Mouse (Mus musculus) limb, embryonic 13.5 days (tissue): Measurements from ENCODE around the gene Laptm5. TPM values are rescaled to one million over a fixed set of nuclear protein-coding genes. Genes with fewer than 3 reads are reported as not detected.

Experiments used
- ATAC-seq: fragments of 200-750 bp; cut with Nextera tagmentation; 2 replicates; pipeline ENCODE4 v1.8.0; 2017; ENCODE audit warnings: low read depth, moderate number of reproducible peaks, moderate TSS enrichment; ENCODE audit not compliant: low FRiP score
- H3K27ac ChIP-seq: fragments of 300-500 bp; sonication (generic); 2 replicates; pipeline ENCODE4 v1.5.1; 2015; ENCODE audit warnings: inconsistent platforms, mild to moderate bottlenecking, moderate library complexity
- H3K27me3 ChIP-seq: fragments of 300-500 bp; sonication (generic); 2 replicates; pipeline ENCODE4 v1.6.1; 2015; ENCODE audit warnings: mild to moderate bottlenecking, inconsistent platforms
- H3K36me3 ChIP-seq: fragments of 300-500 bp; sonication (generic); 2 replicates; pipeline ENCODE4 v1.6.1; 2015; ENCODE audit warnings: inconsistent platforms, mild to moderate bottlenecking, moderate library complexity
- H3K4me1 ChIP-seq: fragments of 300-500 bp; sonication (generic); 2 replicates; pipeline ENCODE4 v1.6.1; 2015; ENCODE audit warnings: inconsistent platforms
- H3K4me2 ChIP-seq: fragments of 300-500 bp; sonication (generic); replicated peaks from 2 replicates; pipeline ENCODE4 v1.6.1; 2015; ENCODE audit warnings: inconsistent platforms, mild to moderate bottlenecking, moderate library complexity
- H3K4me3 ChIP-seq: fragments of 300-500 bp; sonication (generic); 2 replicates; pipeline ENCODE4 v1.5.1; 2015; ENCODE audit warnings: moderate library complexity, mild to moderate bottlenecking, inconsistent platforms
- H3K9ac ChIP-seq: fragments of 300-500 bp; sonication (generic); 2 replicates; pipeline ENCODE4 v1.6.1; 2015; ENCODE audit warnings: mild to moderate bottlenecking, inconsistent platforms
- H3K9me3 ChIP-seq: fragments of 300-500 bp; sonication (generic); 2 replicates; pipeline ENCODE4 v1.6.1; 2016; ENCODE audit warnings: inconsistent platforms
- WGBS: fragments of 180-500 bp; shearing (Covaris S2); methylation state at CpG from one replicate; pipeline ENCODE4 v1.1.7; 2015; 5-methylcytosine and 5-hydroxymethylcytosine counted together
- polyA plus RNA-seq: library from polyadenylated mRNA; unstranded; fragments of >200 nt; fragmentation: Nextera tagmentation; extraction: Ambion mirVana; gene quantifications from 2 replicates; pipeline ENCODE4 v1.2.1, GENCODE M21; 2015

Gene Laptm5
- polyA plus RNA-seq, 1 experiment from 2014 or later, result 35.9 TPM

- peaks cover 29% of the 10 kb centered on the region for H3K4me1 ChIP-seq
- no peak overlapping the region for H3K27ac ChIP-seq
- H3K9me3 ChIP-seq, result no peaks in the 10 kb centered on the region
- peaks cover 6% of the 10 kb centered on the region for H3K27me3 ChIP-seq
- WGBS, result 75% methylated on average over 15 of the region's 15 CpGs
- H3K36me3 ChIP-seq, result no peaks in the 10 kb centered on the region
- ATAC-seq, result no peak
- H3K4me3 ChIP-seq, result no peak overlapping the region
- H3K9ac ChIP-seq, result no peak overlapping the region
- no peak overlapping the region for H3K4me2 ChIP-seq
Observed at GRCm38 (mm10) chr4:130882762-130883161, 30.2 kb upstream of the Laptm5 start.

DNA sequence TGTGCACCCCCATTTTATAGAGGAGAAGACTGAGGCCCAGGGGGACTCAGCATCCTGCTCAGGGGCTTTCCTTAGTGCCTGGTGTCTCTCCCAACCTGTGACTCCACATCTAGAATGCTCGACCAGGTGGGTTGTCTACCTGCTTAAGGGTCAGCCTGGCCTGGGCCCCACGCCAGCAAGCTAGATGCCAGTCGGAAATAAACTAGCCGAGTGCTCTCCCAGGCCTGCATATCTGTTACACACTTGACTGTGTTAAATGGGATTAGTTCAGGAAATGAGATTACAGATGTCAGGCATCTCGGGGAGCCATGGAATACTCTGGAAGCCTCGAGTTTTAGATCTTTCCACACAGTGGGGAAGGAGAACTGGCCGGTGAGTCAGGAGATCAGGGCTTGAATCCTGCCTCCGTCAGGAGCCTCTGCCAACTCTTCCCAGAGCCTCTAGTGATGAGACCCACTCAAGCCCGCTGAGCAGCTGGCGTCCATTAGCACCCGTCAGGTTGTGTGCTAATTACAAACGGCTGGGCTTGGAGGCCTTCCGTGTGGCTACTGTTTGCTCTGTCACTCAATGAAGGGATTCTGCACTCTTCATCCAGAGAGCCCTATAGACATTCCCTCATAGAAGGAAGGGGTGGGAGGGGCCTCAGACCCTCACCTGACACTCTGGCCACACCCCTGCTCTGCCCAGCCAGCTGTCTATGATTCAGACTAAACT lies 28.9 kb upstream of the Laptm5 start:
- no peak overlapping the region for H3K9ac ChIP-seq
- 26% methylated on average over 13 of the region's 13 CpGs for WGBS
- H3K4me3 ChIP-seq, result no peak overlapping the region
- H3K4me2 ChIP-seq, result no peak overlapping the region
- H3K9me3 ChIP-seq, result no peaks in the 10 kb centered on the region
- H3K27ac ChIP-seq, result no peak overlapping the region
- H3K27me3 ChIP-seq, result peaks cover 9% of the 10 kb centered on the region
- H3K4me1 ChIP-seq, result peaks cover 19% of the 10 kb centered on the region
- no peaks in the 10 kb centered on the region for H3K36me3 ChIP-seq
- no peak for ATAC-seq

DNA sequence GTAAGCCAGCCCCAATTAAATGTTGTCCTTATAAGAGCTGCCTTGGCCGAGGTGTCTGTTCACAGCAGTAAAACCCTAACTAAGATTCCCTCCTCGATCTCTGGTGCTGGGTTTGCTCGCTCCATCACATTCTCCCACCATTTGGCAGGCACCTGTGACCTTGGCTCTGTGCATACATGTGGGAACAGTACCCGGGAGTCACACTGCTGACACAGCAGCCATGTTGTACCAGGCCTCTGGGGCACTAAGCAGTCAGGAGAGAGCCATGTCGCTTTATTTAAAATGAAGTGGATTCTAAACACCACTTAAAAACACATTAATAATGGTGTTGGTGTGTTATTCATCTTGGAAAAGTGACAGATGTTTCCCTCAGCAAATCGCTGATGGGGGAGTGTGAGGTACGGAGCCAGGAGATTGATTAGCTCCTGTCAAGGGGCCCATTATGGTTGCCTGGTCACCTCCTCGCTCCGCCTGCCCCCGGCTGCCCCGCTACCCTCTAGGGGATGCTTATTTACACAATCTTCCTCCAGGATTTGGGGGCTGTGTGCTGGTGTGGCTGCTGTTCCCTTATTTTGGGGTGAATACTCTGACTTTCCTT lies 25.7 kb upstream of the Laptm5 start:
- no peaks in the 10 kb centered on the region for H3K36me3 ChIP-seq
- H3K4me2 ChIP-seq, result no peak overlapping the region
- no peak overlapping the region for H3K4me3 ChIP-seq
- ATAC-seq, result no peak
- WGBS, result 27% methylated on average over 11 of the region's 11 CpGs
- peaks cover 9% of the 10 kb centered on the region for H3K27me3 ChIP-seq
- no peaks in the 10 kb centered on the region for H3K9me3 ChIP-seq
- H3K4me1 ChIP-seq, result peaks cover 15% of the 10 kb centered on the region
- no peak overlapping the region for H3K9ac ChIP-seq
- no peak overlapping the region for H3K27ac ChIP-seq

DNA sequence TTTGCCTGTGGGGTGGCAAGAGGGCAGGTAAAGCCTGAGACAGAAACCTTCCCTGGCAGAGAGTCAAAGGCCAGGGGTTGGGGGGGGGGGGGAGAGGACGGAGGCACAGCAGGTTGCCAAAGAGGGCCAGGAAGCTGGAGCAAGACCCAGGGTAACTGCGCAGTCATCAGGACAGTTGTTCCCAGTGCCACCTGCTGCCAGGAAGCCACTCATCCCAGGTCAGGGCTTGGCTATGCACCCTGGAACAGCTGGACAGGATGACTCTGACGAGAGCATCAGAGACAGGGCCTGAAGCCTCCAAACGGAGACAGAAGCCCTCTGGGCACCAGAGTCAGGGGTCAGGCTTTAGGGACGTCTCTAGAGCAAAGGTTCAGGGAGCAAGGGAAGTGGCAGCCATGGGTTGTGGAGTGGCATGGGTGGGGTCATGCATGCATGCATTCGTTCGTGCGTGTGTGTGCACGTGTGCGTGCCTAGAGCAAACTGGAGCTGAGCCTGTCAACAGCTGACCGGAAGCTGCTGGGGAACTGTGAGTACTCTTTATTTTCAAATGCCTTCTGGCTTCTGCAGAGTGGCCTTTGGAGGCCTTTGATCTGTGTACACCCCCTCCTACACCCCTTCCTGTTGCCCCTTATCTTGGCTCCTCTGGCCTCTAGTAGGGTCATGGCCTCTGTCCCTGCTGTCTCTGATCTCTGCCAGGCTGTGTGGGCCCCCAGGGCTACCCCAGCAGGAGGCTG lies 23.0 kb upstream of the Laptm5 start:
- H3K27ac ChIP-seq, result no peak overlapping the region
- H3K9me3 ChIP-seq, result no peaks in the 10 kb centered on the region
- no peak overlapping the region for H3K4me2 ChIP-seq
- H3K4me3 ChIP-seq, result no peak overlapping the region
- no peaks in the 10 kb centered on the region for H3K36me3 ChIP-seq
- WGBS, result 34% methylated on average over 11 of the region's 11 CpGs
- H3K4me1 ChIP-seq, result peaks cover 5% of the 10 kb centered on the region; the same call in 1 of the 2 replicates
- 0 out of 2 replicates have a peak overlapping the region, but pooled peaks have one; percentile 31 for H3K9ac ChIP-seq
- H3K27me3 ChIP-seq, result 0 out of 2 replicates have a peak, but pooled peaks cover 6% of the 10 kb centered on the region
- ATAC-seq, result no peak

DNA sequence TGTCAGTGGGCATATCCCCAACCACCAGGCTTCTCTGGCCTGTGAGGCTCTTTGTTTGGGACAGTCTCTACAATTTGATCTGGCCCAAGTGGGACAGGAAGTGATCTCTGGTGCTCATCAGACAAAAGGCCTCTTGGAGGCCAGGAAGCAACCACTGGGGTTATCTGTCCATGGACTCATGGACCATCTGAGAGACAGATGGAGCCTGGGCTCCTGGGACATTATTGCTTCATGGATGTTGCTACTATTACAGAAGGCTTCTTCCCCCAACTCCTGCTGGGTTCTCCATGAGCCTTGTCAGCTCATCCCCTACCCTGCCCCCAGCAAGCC lies 22.4 kb upstream of the Laptm5 start:
- no peak overlapping the region for H3K4me3 ChIP-seq
- no peaks in the 10 kb centered on the region for H3K9me3 ChIP-seq
- peaks cover 5% of the 10 kb centered on the region; the same call in 1 of the 2 replicates for H3K4me1 ChIP-seq
- peak overlapping the region; percentile 31; the same call in 1 of the 2 replicates for H3K9ac ChIP-seq
- H3K27me3 ChIP-seq, result 0 out of 2 replicates have a peak, but pooled peaks cover 6% of the 10 kb centered on the region
- no peak overlapping the region for H3K4me2 ChIP-seq
- no peak for ATAC-seq
- H3K36me3 ChIP-seq, result no peaks in the 10 kb centered on the region
- no peak overlapping the region for H3K27ac ChIP-seq

DNA sequence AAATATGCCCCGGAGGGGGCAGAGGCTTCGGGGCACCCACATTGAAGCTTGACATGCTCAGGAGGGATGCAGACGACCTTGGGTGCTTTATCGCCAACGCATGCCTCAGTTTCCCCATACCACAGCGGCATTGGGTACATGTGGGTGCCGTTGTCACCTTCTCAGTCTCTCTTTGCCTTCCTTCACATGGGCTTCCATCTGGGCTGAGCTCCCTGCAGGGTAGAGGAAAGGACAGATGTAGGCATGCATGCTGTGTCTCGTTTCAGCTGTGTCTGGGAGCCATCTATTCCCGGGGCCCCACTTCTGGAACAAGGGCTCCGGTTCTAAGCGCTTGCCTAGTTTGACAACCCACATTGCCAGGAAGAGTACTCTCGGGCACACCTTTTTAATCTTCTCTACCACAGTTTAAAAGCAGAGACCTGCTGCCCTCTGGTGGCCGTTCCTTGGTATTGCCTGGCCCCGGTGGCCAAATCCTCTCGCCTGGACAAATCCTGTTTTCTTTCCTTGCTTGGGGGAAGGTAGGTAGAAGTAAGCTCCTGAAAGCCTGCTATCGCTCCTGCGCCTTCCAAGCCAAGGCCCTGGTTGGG lies 20.8 kb upstream of the Laptm5 start:
- peak; percentile 30; the same call in 1 of the 2 replicates for ATAC-seq
- H3K4me2 ChIP-seq, result no peak overlapping the region
- H3K27me3 ChIP-seq, result 0 out of 2 replicates have a peak, but pooled peaks cover 6% of the 10 kb centered on the region
- no peak overlapping the region for H3K4me3 ChIP-seq
- no peaks in the 10 kb centered on the region for H3K36me3 ChIP-seq
- peaks cover 5% of the 10 kb centered on the region; the same call in 1 of the 2 replicates for H3K4me1 ChIP-seq
- H3K9me3 ChIP-seq, result no peaks in the 10 kb centered on the region
- WGBS, result 37% methylated on average over 17 of the region's 17 CpGs
- H3K27ac ChIP-seq, result no peak overlapping the region
- no peak overlapping the region for H3K9ac ChIP-seq

DNA sequence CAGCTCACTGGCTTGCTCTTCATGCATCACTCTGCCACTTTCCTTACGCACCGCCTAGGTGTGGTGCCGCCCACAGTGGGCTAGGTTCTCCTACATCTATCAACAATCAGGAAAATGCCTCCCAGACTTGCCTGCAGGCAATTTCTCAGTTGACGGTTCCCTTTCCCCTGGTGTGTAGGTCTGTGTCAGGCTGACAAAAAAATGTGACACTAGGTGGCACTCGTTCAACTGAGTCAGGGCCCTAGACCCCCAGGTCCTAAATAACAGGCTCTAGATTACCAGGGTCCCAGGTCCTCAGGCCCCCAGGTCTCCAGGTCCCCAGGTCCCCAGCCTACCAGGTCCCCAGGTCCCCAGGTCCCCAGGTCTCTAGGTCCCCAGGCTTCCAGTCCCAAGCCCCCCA lies 19.2 kb upstream of the Laptm5 start:
- Histone ChIP-seq H3K4me2 (no peak overlapping the region), H3K4me3 (no peak overlapping the region), H3K4me1 (peaks cover 11% of the 10 kb centered on the region), H3K9ac (no peak overlapping the region), H3K36me3 (no peaks in the 10 kb centered on the region), H3K9me3 (no peaks in the 10 kb centered on the region), H3K27me3 (no peaks in the 10 kb centered on the region), H3K27ac (no peak overlapping the region)
- WGBS, result 57% methylated on average over 5 of the region's 5 CpGs
- no peak for ATAC-seq

- no peaks in the 10 kb centered on the region for H3K9me3 ChIP-seq
- no peak overlapping the region for H3K27ac ChIP-seq
- H3K4me2 ChIP-seq, result no peak overlapping the region
- H3K4me3 ChIP-seq, result no peak overlapping the region
- H3K9ac ChIP-seq, result no peak overlapping the region
- no peaks in the 10 kb centered on the region for H3K27me3 ChIP-seq
- 87% methylated on average over 6 of the region's 6 CpGs for WGBS
- no peaks in the 10 kb centered on the region for H3K36me3 ChIP-seq
- ATAC-seq, result no peak
- peaks cover 18% of the 10 kb centered on the region for H3K4me1 ChIP-seq
Observed at GRCm38 (mm10) chr4:130895701-130896100, 17.2 kb upstream of the Laptm5 start.

- peaks cover 24% of the 10 kb centered on the region for H3K4me1 ChIP-seq
- H3K27ac ChIP-seq, result no peak overlapping the region
- 68% methylated on average over 2 of the region's 2 CpGs for WGBS
- H3K4me2 ChIP-seq, result no peak overlapping the region
- no peaks in the 10 kb centered on the region for H3K9me3 ChIP-seq
- H3K27me3 ChIP-seq, result no peaks in the 10 kb centered on the region
- H3K4me3 ChIP-seq, result no peak overlapping the region
- H3K9ac ChIP-seq, result no peak overlapping the region
- ATAC-seq, result no peak
- no peaks in the 10 kb centered on the region for H3K36me3 ChIP-seq
Observed at GRCm38 (mm10) chr4:130896372-130896771, 16.6 kb upstream of the Laptm5 start.

GRCm38 (mm10) chr4:130899383-130899781 lies 13.5 kb upstream of the Laptm5 start:
- Histone ChIP-seq H3K9ac (no peak overlapping the region), H3K4me1 (peaks cover 33% of the 10 kb centered on the region), H3K4me3 (no peak overlapping the region), H3K36me3 (no peaks in the 10 kb centered on the region), H3K27me3 (no peaks in the 10 kb centered on the region), H3K4me2 (no peak overlapping the region), H3K27ac (no peak overlapping the region), H3K9me3 (no peaks in the 10 kb centered on the region)
- WGBS, result 68% methylated on average over 2 of the region's 3 CpGs
- ATAC-seq, result no peak

DNA sequence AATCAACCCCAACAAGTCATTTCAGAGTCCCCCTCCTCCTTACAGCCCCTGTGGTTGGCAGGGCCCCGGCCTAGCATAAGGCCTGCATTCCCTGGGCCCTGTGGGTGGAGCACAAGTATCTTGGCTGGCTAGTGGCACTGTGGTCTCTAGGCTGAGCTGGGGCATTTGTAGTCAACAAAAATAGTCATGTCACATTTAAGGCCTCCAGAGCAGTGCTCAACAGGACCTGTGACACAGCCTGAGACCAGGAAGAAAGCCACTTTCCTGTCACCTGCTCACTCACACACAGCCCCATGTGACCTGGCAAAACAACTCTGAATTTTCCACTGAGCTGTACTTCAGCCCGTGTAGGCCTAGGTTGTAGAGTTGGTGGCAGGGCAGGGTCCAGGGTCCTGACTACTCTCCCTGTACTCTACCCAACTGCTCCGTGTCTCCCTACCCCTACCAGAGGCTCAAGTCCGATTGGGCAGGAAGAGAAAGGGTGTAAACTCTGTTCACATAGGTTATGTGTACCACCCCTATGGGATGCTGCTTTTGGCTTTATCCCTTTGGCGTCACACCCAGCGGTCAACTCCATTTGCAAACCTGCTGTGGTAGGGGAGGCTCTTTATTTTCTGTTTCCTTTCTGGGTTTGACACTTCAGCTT lies 13.0 kb upstream of the Laptm5 start:
- no peak for ATAC-seq
- no peaks in the 10 kb centered on the region for H3K27me3 ChIP-seq
- no peaks in the 10 kb centered on the region for H3K36me3 ChIP-seq
- 69% methylated on average over 6 of the region's 6 CpGs for WGBS
- peaks cover 38% of the 10 kb centered on the region for H3K4me1 ChIP-seq
- H3K9me3 ChIP-seq, result no peaks in the 10 kb centered on the region
- no peak overlapping the region for H3K9ac ChIP-seq
- no peak overlapping the region for H3K4me3 ChIP-seq
- no peak overlapping the region for H3K4me2 ChIP-seq
- H3K27ac ChIP-seq, result no peak overlapping the region

DNA sequence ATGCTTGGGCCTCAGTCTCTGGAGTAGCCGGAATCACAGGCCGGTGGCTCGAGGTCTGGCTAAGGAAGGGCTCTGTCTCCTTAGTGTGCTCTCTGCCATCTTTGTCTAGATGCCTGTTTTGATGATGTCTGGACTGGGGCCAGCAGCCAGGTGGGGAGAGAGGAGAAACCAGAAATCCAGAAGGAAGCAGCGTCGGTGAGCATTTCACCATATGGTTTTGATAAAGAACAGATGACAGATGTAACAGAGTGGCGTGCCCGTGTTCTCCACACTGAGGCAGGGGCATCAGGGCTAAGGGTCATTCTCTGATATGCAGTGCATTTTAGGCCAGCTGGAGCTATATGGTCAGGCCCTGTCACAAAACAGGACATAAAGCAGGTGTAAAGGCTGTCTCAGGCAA lies 12.2 kb upstream of the Laptm5 start:
- Histone ChIP-seq H3K9me3 (no peaks in the 10 kb centered on the region), H3K27me3 (no peaks in the 10 kb centered on the region), H3K36me3 (no peaks in the 10 kb centered on the region), H3K4me2 (no peak overlapping the region), H3K9ac (no peak overlapping the region), H3K4me3 (no peak overlapping the region), H3K27ac (peak overlapping the region; percentile 33; the same call in 1 of the 2 replicates), H3K4me1 (peaks cover 47% of the 10 kb centered on the region)
- no peak for ATAC-seq
- 20% methylated on average over 7 of the region's 7 CpGs for WGBS
